Mouse (Mus musculus) lung, adult 2 months (tissue): ENCODE results near the gene Camk1.

Source experiments
- CTCF ChIP-seq: fragments of 200-500 bp; IDR thresholded peaks from 2 replicates; pipeline ENCODE4 v1.5.1; 2011; ENCODE audit warnings: mild to moderate bottlenecking, low read length, control low read depth; ENCODE audit not compliant: insufficient read depth
- POLR2A ChIP-seq: fragments of 200-500 bp; IDR thresholded peaks from 2 replicates; pipeline ENCODE4 v1.6.1; 2011; ENCODE audit warnings: low read depth, mild to moderate bottlenecking, control low read depth, low read length, borderline replicate concordance; ENCODE audit errors: extremely low read depth

DNA sequence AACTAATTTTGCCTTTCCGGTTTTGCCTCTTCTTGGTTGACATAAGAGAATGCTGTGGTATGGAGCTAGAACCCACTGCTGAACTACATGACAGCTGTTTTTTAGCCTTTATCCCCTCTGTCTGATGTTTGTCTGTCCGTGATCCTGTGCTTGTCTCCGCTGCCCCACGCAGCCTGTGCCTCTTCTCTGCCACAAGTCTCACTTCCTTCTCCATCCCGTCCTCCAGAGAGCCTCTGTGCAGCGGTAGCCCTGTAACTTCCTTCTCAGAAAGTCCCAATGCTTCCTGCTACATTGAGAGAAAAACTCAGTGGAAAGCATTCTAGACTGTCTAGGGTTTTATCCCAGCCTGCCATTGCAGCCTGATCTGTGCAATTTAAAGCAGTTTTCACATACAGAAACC lies 35.5 kb upstream of the Camk1 start:
- TF ChIP-seq CTCF (no peak), POLR2A (no peak)
